Mouse (Mus musculus) brain, embryonic 14.5 days (tissue): Measurements from ENCODE around the gene Abhd12. TPM values are rescaled to one million over a fixed set of nuclear protein-coding genes. Genes with fewer than 3 reads are reported as not detected.
"Not testable (repeated sequence)": the region's sequence is repeated elsewhere in the genome, so short reads cannot be mapped to it uniquely, and the experiment has no call there.

Source experiments
- DNase-seq: peaks from one replicate; pipeline ENCODE4 v3.0.0-alpha.2; 2011; ENCODE audit warnings: low read depth
- CTCF ChIP-seq: fragments of 200-500 bp; IDR thresholded peaks from 2 replicates; pipeline ENCODE4 v1.5.1; 2012; ENCODE audit warnings: inconsistent platforms, mild to moderate bottlenecking, moderate library complexity, borderline replicate concordance; ENCODE audit not compliant: insufficient read depth, insufficient read length; ENCODE audit errors: extremely low read depth
- POLR2A ChIP-seq: fragments of 200-500 bp; IDR thresholded peaks from 2 replicates; pipeline ENCODE4 v1.6.1; 2012; ENCODE audit warnings: mild to moderate bottlenecking, inconsistent platforms, borderline replicate concordance; ENCODE audit not compliant: poor library complexity, insufficient read depth, insufficient read length, severe bottlenecking; ENCODE audit errors: extremely low read depth
- polyA plus RNA-seq: library from polyadenylated mRNA; depleted of rRNA; stranded (reverse); fragments of >200 nt; gene quantifications from 2 replicates; pipeline ENCODE4 v1.2.3, GENCODE M21; 2012

The Abhd12 gene
- polyA plus RNA-seq, 1 experiment, result 76.2 TPM

DNA sequence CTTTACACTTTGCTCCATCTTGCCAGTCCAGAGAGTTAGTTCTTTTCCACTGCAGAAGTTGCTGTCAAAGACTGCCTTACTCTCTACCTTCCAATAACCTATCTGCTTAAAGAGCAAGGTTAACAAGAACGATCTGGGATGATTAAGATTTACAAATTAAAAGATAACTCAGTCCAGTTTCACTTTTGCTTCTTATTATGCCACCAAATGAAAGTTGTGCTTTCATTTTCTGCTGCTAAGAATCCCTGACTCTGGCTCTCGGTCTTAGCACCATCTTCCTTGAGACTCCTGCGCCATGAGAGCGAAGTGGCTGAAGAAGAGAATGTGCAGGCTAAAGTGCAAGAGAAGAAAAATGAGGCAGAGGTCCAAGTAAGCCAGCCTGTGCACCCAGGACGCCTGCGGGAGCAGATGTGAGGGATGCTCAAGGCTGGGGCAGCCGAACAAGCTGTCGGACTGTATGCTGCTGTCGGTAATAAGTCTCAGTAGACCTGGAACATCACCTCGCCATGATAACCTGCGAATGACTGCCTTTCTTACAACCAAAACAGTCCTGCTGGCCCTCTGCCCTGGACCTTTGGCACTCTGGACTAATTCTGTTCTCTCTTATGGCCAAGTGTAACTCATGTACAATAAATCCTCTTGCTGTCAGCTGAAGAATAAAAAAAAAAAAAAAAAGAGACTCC lies 22.6 kb upstream of the Abhd12 start:
- TF ChIP-seq POLR2A (no peak), CTCF (no peak)
- DNase-seq, result no peak

DNA sequence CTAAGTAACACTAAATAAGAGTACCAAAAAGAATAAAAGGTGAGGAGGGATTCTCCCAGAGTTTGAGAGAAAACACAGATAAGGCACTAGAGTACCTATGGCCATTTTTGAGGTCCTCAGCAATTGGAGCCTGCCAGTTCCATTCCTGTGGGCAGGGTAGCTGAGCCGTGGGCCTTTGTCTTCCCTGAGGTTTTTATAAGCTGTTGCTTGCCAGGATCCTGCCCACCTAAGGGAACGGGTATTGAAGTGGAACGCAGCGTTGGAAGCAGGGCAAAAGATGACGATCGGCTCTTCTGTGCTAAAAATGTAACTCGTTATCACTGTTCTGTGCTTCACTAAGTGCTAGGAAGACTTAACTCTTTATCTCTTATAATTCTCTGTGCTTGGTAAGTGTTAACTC lies 19.0 kb upstream of the Abhd12 start:
- TF ChIP-seq CTCF, result no peak
- TF ChIP-seq POLR2A, result no peak
- no peak for DNase-seq

DNA sequence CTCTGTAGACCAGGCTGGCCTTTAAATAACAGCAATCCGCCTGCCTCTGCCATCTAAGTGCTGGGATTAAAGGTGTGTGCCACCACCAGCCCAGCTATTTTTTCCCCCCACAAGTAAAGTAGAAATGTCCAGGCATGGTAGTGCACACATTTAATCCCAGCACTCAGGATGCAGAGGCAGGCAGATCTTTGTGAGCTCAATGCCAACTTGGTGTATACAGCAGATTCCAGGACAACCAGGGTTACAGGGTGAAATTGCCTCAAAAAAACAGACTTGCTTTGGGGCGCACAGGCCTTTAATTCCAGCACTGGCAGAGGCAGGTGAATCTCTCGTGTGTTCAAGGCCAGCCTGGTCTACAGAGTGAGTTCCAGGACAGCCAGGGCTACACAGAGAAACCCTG lies 18.5 kb upstream of the Abhd12 start:
- no peak for TF ChIP-seq CTCF
- TF ChIP-seq POLR2A, result no peak
- DNase-seq, result no peak

DNA sequence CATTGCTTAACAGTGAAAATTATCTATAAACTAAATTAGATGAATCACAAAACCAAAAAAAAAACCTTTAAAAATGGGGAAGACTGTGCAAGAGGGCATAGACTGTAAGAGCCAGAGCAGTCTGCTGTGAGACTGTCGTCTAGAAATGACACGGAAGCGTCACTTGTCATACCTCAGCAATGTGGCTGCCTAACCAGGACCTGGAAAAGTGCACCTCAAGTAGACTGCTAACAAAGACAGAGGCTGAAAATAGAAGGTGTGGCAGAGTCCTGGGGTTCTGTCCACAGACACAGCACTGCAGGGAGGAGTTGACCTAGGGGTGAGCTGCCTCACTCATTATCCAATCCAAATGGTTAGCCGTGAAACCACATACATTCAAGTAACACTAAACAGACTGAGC lies 17.6 kb upstream of the Abhd12 start:
- DNase-seq, result no peak
- TF ChIP-seq POLR2A (no peak), CTCF (no peak)

DNA sequence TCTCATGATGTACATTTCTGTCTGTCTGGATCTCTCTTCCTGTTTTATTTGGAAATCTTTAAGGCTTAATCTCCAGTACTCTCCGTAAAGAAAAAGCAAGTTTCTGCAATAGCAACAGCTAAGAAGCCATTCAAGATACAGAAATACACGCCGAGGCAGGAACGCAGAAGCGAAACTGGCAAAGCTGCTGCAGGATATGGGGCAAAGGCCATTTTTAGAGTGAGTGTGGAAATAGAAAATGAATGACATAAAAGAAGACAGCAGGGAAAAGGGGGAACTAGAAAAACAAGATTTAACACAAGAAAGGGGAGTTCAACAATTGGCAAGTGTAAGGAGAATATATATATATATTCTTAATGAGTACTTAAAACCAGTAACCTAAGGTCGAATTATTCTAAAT lies 17.2 kb upstream of the Abhd12 start:
- no peak for DNase-seq
- TF ChIP-seq POLR2A (no peak), CTCF (no peak)

DNA sequence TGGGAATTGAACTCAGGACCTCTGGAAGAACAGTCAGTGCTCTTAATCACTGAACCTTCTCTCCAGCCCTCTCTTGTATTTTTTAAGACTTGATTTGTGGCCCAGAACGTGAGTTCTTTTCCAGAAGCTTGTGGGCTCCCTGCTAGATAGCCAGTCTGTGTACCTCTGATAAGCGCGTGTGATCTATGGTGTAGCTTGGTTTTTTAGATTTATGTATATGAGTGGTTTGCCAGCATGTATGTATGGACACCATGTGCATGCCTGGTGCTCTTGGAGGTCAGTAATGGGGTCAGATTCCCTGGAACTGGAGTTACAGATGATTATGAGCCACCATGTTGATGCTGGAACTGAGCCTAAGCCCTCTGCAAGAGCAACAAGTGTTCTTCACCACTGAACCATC lies 16.0 kb upstream of the Abhd12 start:
- TF ChIP-seq CTCF, result no peak
- no peak for TF ChIP-seq POLR2A
- no peak for DNase-seq

DNA sequence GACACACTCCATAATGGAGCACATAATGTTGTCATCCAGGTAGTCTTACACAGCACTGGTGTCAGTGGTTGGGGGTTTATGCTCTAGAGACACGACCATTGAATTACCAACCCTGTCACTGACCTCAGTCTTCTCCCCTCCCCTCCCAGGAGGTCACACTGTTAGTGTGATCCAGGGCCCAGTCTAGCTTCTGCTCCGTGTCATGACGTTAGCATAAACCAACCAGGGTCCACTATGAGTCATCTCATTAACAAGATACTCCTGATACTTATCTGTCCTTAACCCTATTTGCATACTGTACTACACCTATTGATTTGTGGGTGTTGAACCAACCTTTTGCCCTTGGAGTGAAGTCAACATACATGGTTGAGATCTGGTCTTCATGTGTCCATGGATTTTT lies 14.2 kb upstream of the Abhd12 start:
- TF ChIP-seq POLR2A (no peak), CTCF (no peak)
- no peak for DNase-seq

DNA sequence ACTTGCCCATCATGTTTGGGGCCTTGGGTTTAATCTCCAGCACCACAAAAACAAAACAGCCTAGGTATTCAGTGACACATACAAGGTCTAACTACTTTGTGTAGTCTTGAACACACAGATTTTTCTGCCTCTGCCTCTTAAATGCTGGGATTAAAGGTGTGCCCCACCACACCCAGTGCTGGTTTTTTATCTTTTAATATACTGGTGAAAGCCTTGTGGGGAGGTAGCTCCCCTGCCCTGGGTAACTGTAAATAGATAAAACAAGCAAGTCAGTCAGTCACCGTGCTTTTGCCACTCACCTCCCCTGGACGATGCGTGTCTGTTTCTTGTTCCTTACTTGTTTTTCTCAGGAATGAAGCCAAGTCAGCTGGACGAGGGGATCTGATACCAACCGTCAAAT lies 11.2 kb upstream of the Abhd12 start:
- TF ChIP-seq CTCF (no peak), POLR2A (no peak)
- DNase-seq, result no peak

DNA sequence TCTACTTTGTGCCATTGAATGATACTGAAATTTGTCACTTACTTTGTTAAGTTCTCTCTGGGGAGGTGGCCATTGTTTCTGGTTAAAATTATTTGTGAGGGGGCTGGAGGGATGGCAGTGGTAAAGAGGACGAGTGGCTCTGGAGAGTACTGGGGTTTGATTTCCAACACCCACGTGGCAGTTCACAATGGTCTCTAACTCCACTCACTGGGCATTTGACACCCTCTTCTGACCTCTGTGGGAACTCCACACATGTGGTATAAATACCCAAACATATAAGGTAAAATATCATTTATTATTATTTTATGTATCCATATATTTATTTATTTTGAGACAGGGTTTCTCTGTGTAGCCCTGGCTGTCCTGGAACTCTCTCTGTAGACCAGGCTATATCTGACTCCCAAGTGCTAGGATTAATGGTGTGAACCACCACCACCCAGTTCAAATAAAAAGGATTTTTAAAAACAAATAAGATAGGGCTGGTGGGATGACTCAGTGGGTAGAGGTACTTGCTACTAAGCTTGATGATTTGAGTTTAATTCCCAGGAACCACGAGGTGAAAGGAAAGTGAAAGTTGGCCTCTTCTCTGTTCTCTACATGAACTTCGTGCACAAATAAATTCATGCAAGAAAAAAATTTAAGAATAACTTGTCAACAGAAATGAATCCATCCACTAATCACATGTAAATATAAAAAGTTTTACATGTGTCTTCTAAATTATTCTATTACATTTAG lies 10.4 kb upstream of the Abhd12 start:
- TF ChIP-seq POLR2A (no peak), CTCF (no peak)
- DNase-seq, result no peak

DNA sequence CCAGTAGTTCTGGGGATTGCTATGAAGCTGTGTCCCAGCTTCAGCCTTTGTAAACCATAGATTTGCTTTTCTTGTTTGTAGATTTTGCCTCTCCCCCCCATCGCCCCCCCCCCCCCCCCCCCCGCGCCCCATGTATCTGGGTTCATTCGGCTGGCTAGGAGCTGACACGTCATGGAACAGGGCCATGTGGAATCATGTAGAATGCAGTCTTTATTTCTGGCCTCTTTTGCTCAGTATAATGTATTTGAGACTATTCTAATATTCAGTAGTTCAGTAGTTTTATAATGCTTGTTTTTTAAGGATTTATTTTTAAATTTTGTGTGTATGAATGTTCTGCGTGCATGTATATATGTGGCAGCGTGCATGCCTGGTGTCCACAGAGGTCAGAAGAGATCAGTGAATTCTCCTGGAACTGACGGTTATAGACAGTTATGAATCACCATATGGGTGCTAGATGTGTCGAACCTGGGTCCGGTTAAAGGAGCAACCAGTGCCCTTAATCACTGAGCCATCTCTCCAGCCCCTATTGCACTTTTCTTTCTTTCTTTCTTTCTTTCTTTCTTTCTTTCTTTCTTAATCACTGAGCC lies 5.8 kb upstream of the Abhd12 start:
- DNase-seq, result no peak
- no peak for TF ChIP-seq POLR2A
- no peak for TF ChIP-seq CTCF

DNA sequence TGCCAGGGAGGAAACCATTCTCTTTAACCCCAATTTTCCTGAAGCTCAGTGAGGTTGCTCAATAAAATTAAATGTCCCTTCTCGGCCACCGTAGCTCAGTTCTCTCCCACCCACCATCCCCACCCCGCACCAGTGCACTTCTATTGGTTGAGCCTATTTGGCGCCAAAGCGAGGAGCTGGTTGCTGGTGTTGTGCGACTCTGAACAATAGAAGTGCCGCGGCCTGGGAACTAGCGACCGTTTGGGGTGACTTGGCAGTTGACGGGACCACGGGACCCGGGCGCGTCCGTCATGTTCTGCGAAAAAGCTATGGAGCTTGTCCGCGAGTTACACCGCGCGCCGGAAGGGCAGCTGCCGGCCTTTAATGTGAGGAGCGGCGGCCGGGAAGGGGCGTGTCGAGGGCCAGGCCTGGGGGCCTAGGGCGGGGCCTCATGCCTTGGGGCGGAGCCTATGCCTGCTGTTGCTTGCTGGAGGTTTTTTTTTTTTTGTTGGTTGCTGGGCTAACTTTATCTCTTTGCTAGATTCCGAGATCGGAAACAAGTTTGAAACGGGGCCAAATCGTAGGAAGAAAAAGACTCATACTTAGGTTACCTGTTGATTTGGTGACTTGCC lies 5.0 kb upstream of the Abhd12 start:
- peak; percentile 11; the same call in 1 of the 2 replicates for TF ChIP-seq POLR2A
- no peak for TF ChIP-seq CTCF
- peak; percentile 98 for DNase-seq

DNA sequence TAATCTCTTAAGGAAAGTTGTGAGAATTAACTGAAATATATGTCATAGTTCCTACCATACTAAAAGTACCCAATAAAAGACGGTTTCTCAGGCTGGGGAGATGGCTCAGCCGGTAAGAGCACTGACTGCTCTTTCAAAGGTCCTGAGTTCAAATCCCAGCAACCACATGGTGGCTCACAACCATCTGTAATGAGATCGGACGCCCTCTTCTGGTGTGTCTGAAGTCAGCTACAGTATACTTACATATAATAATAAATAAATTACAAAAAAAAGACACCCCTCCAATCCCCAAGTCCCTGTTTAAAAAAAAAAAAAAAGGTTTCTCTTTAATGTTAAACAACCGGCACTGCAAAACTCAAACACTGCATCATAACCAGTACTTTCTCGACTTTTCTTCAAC lies 4.3 kb upstream of the Abhd12 start:
- DNase-seq, result not testable (repeated sequence)
